Mouse (Mus musculus) limb, embryonic 13.5 days (tissue): Measurements from ENCODE around the gene G430095P16Rik. TPM values are rescaled to one million over a fixed set of nuclear protein-coding genes. Genes with fewer than 3 reads are reported as not detected.

Experiments
- ATAC-seq: fragments of 200-750 bp; cut with Nextera tagmentation; 2 replicates; pipeline ENCODE4 v1.8.0; 2017; ENCODE audit warnings: low read depth, moderate number of reproducible peaks, moderate TSS enrichment; ENCODE audit not compliant: low FRiP score
- H3K27ac ChIP-seq: fragments of 300-500 bp; sonication (generic); 2 replicates; pipeline ENCODE4 v1.5.1; 2015; ENCODE audit warnings: inconsistent platforms, mild to moderate bottlenecking, moderate library complexity
- H3K27me3 ChIP-seq: fragments of 300-500 bp; sonication (generic); 2 replicates; pipeline ENCODE4 v1.6.1; 2015; ENCODE audit warnings: mild to moderate bottlenecking, inconsistent platforms
- H3K36me3 ChIP-seq: fragments of 300-500 bp; sonication (generic); 2 replicates; pipeline ENCODE4 v1.6.1; 2015; ENCODE audit warnings: inconsistent platforms, mild to moderate bottlenecking, moderate library complexity
- H3K4me1 ChIP-seq: fragments of 300-500 bp; sonication (generic); 2 replicates; pipeline ENCODE4 v1.6.1; 2015; ENCODE audit warnings: inconsistent platforms
- H3K4me2 ChIP-seq: fragments of 300-500 bp; sonication (generic); replicated peaks from 2 replicates; pipeline ENCODE4 v1.6.1; 2015; ENCODE audit warnings: inconsistent platforms, mild to moderate bottlenecking, moderate library complexity
- H3K4me3 ChIP-seq: fragments of 300-500 bp; sonication (generic); 2 replicates; pipeline ENCODE4 v1.5.1; 2015; ENCODE audit warnings: moderate library complexity, mild to moderate bottlenecking, inconsistent platforms
- H3K9ac ChIP-seq: fragments of 300-500 bp; sonication (generic); 2 replicates; pipeline ENCODE4 v1.6.1; 2015; ENCODE audit warnings: mild to moderate bottlenecking, inconsistent platforms
- H3K9me3 ChIP-seq: fragments of 300-500 bp; sonication (generic); 2 replicates; pipeline ENCODE4 v1.6.1; 2016; ENCODE audit warnings: inconsistent platforms
- WGBS: fragments of 180-500 bp; shearing (Covaris S2); methylation state at CpG from one replicate; pipeline ENCODE4 v1.1.7; 2015; 5-methylcytosine and 5-hydroxymethylcytosine counted together
- polyA plus RNA-seq: library from polyadenylated mRNA; unstranded; fragments of >200 nt; fragmentation: Nextera tagmentation; extraction: Ambion mirVana; gene quantifications from 2 replicates; pipeline ENCODE4 v1.2.1, GENCODE M21; 2015

Gene G430095P16Rik
- polyA plus RNA-seq, 1 experiment from 2014 or later, result 7.1 TPM

GRCm38 (mm10) chr8:84697166-84698130 lies 25.4 kb upstream of the G430095P16Rik start:
- Histone ChIP-seq H3K9me3 (no peaks in the 10 kb centered on the region), H3K27me3 (peaks cover 13% of the 10 kb centered on the region), H3K36me3 (peaks cover 63% of the 10 kb centered on the region), H3K9ac (no peak overlapping the region), H3K4me1 (peaks cover 22% of the 10 kb centered on the region), H3K4me2 (no peak overlapping the region), H3K4me3 (no peak overlapping the region), H3K27ac (no peak overlapping the region)
- 86% methylated on average over 14 of the region's 14 CpGs for WGBS
- no peak for ATAC-seq

GRCm38 (mm10) chr8:84698288-84698687 lies 24.5 kb upstream of the G430095P16Rik start:
- Histone ChIP-seq H3K4me1 (peaks cover 22% of the 10 kb centered on the region), H3K9me3 (no peaks in the 10 kb centered on the region), H3K27ac (no peak overlapping the region), H3K9ac (no peak overlapping the region), H3K36me3 (peaks cover 55% of the 10 kb centered on the region), H3K4me3 (no peak overlapping the region), H3K4me2 (no peak overlapping the region), H3K27me3 (peaks cover 21% of the 10 kb centered on the region)
- 97% methylated on average over 5 of the region's 5 CpGs for WGBS
- ATAC-seq, result no peak

- Histone ChIP-seq H3K27me3 (peaks cover 28% of the 10 kb centered on the region), H3K27ac (peak overlapping the region; percentile 56; the same call in 1 of the 2 replicates), H3K4me1 (peaks cover 26% of the 10 kb centered on the region), H3K9ac (no peak overlapping the region), H3K36me3 (peaks cover 50% of the 10 kb centered on the region), H3K4me3 (no peak overlapping the region), H3K4me2 (no peak overlapping the region), H3K9me3 (no peaks in the 10 kb centered on the region)
- WGBS, result 84% methylated on average over 9 of the region's 9 CpGs
- no peak for ATAC-seq
Measured at GRCm38 (mm10) chr8:84698929-84699401, 23.8 kb upstream of the G430095P16Rik start.

GRCm38 (mm10) chr8:84699861-84700322 lies 22.9 kb upstream of the G430095P16Rik start:
- H3K4me2 ChIP-seq, result no peak overlapping the region
- H3K27ac ChIP-seq, result peak overlapping the region; percentile 53; the same call in 1 of the 2 replicates
- peaks cover 53% of the 10 kb centered on the region for H3K36me3 ChIP-seq
- WGBS, result 41% methylated on average over 7 of the region's 7 CpGs
- ATAC-seq, result 0 out of 2 replicates have a peak, but pooled peaks have one; percentile 11
- H3K9me3 ChIP-seq, result no peaks in the 10 kb centered on the region
- H3K9ac ChIP-seq, result no peak overlapping the region
- H3K4me3 ChIP-seq, result no peak overlapping the region
- H3K27me3 ChIP-seq, result peaks cover 37% of the 10 kb centered on the region
- peaks cover 34% of the 10 kb centered on the region for H3K4me1 ChIP-seq

- peaks cover 40% of the 10 kb centered on the region for H3K4me1 ChIP-seq
- H3K9me3 ChIP-seq, result no peaks in the 10 kb centered on the region
- WGBS, result 82% methylated on average over 5 of the region's 5 CpGs
- no peak for ATAC-seq
- peaks cover 44% of the 10 kb centered on the region for H3K27me3 ChIP-seq
- H3K27ac ChIP-seq, result peak overlapping the region; percentile 53; the same call in 1 of the 2 replicates
- no peak overlapping the region for H3K4me2 ChIP-seq
- peaks cover 47% of the 10 kb centered on the region for H3K36me3 ChIP-seq
- H3K9ac ChIP-seq, result no peak overlapping the region
- H3K4me3 ChIP-seq, result no peak overlapping the region
Measured at GRCm38 (mm10) chr8:84700526-84700925, 22.3 kb upstream of the G430095P16Rik start.

GRCm38 (mm10) chr8:84700941-84701911 lies 21.6 kb upstream of the G430095P16Rik start, which contains the start of gene Lyl1:
Lyl1 (plus strand) TSS chr8:84701457.
- Histone ChIP-seq H3K36me3 (peaks cover 41% of the 10 kb centered on the region), H3K4me3 (peak within 1 kb of the TSS; percentile 12), H3K4me1 (peaks cover 43% of the 10 kb centered on the region), H3K4me2 (peak within 1 kb of the TSS; percentile 34), H3K27ac (peak within 1 kb of the TSS; percentile 53; the same call in 1 of the 2 replicates), H3K27me3 (peaks cover 46% of the 10 kb centered on the region), H3K9me3 (no peaks in the 10 kb centered on the region), H3K9ac (peak within 1 kb of the TSS; percentile 43)
- peak; percentile 28; the same call in 1 of the 2 replicates for ATAC-seq
- 10% methylated on average over 34 of the region's 34 CpGs for WGBS

GRCm38 (mm10) chr8:84702561-84702960 lies 20.2 kb upstream of the G430095P16Rik start:
- Histone ChIP-seq H3K27me3 (peaks cover 59% of the 10 kb centered on the region), H3K4me2 (peak overlapping the region; percentile 34; the same call in 1 of the 2 replicates), H3K9me3 (no peaks in the 10 kb centered on the region), H3K27ac (no peak overlapping the region), H3K36me3 (peaks cover 35% of the 10 kb centered on the region), H3K9ac (peak overlapping the region; percentile 21), H3K4me3 (peak overlapping the region; percentile 12), H3K4me1 (peaks cover 57% of the 10 kb centered on the region)
- ATAC-seq, result no peak
- WGBS, result 72% methylated on average over 9 of the region's 9 CpGs

- Histone ChIP-seq H3K4me2 (peak overlapping the region; percentile 57; the same call in 1 of the 2 replicates), H3K27ac (no peak overlapping the region), H3K27me3 (peaks cover 64% of the 10 kb centered on the region), H3K9me3 (no peaks in the 10 kb centered on the region), H3K9ac (peak overlapping the region; percentile 21; the same call in 1 of the 2 replicates), H3K4me1 (peaks cover 61% of the 10 kb centered on the region), H3K36me3 (peaks cover 35% of the 10 kb centered on the region), H3K4me3 (peak overlapping the region; percentile 16; the same call in 1 of the 2 replicates)
- 88% methylated on average over 6 of the region's 6 CpGs for WGBS
- no peak for ATAC-seq
Measured at GRCm38 (mm10) chr8:84702963-84703465, 19.8 kb upstream of the G430095P16Rik start.

GRCm38 (mm10) chr8:84703466-84704249 lies 19.1 kb upstream of the G430095P16Rik start:
- no peaks in the 10 kb centered on the region for H3K9me3 ChIP-seq
- H3K4me2 ChIP-seq, result peak overlapping the region; percentile 57
- peaks cover 68% of the 10 kb centered on the region for H3K27me3 ChIP-seq
- peaks cover 66% of the 10 kb centered on the region for H3K4me1 ChIP-seq
- no peak for ATAC-seq
- no peak overlapping the region for H3K9ac ChIP-seq
- H3K36me3 ChIP-seq, result peaks cover 32% of the 10 kb centered on the region
- peak overlapping the region; percentile 16; the same call in 1 of the 2 replicates for H3K4me3 ChIP-seq
- 12% methylated on average over 38 of the region's 38 CpGs for WGBS
- no peak overlapping the region for H3K27ac ChIP-seq

- no peak for ATAC-seq
- WGBS, result 4% methylated on average over 16 of the region's 16 CpGs
- Histone ChIP-seq H3K9ac (no peak overlapping the region), H3K4me1 (peaks cover 73% of the 10 kb centered on the region), H3K4me3 (peak overlapping the region; percentile 16; the same call in 1 of the 2 replicates), H3K4me2 (peak overlapping the region; percentile 57), H3K27ac (no peak overlapping the region), H3K9me3 (no peaks in the 10 kb centered on the region), H3K36me3 (peaks cover 25% of the 10 kb centered on the region), H3K27me3 (peaks cover 72% of the 10 kb centered on the region)
Measured at GRCm38 (mm10) chr8:84704356-84704755, 18.5 kb upstream of the G430095P16Rik start.
